Mouse (Mus musculus) CD4-positive, CD25-positive, alpha-beta regulatory T cell (primary cell): ENCODE data around the gene Pex10. TPM values are rescaled to one million over a fixed set of nuclear protein-coding genes. Genes with fewer than 3 reads are reported as not detected.

Experiments used
- polyA plus RNA-seq: library from polyadenylated mRNA; unstranded; fragments of 100-300 nt; shearing (Covaris generic); gene quantifications from one replicate; pipeline ENCODE4 v1.2.1, GENCODE M21; 2017

Gene Pex10
- polyA plus RNA-seq: 12.8 TPM

DNA sequence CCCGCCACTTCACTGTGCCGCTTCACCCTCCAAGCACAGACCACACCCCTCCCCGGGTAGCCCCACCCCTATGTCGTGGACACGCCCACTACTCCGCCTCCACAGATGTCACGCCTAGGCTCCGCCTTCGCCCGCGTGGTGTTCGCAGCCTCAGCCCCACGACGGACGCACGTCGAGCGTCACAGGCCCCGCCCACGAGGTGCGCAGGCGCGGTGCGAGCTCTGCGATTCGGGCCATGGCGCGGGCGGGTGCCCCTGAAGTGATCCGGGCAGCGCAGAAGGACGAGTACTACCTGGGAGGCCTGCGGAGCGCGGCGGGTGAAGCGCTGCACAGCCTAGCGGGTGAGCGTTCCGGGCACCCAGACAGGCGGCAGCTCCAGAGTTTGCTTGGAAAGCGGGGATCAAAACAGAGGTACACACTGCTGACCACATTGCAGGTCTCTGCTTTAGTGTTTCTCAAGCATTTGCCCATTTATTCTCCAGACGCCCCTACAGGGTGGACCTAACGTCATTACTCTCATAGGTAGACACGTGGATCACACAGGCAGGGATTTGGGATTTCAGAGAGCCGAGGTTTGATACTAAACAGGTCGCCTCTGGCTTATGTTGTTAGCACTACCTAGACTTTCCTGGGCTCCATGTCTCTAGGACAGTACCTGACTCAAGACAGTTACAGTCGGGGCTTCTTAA, at the start of gene Pex10:
TSS of gene Pex10 (plus strand) at position 183 of the 689 bp plus-strand sequence.

DNA sequence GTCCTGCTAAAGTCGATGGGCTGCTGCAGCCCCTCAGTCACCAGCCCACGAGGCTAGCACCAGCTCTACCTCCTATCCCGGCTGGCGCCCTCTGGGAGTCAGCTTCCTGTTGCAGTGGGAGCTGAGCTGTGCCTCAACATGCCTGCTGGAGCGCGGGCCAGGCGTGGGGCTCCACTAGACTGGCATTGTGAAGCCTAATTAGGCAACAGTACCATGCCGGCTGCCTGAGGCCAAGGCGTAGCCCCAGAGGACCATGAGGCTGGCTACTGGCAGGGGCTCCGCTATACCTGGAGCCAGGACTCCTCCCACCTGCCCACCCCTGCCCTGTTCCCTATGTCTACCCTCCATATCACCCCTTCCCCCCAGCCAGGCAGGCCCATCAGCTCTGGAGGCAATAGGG, 10.1 kb upstream of the Pex10 start, which contains the start of gene Plch2:
TSS of gene Plch2 (minus strand) at position 61 of the 400 bp plus-strand sequence.

GRCm38 (mm10) chr4:155086108-155087024, 19.6 kb downstream of the Pex10 start, which contains the start of the genes Rer1 and Morn1:
Rer1 (minus strand) TSS chr4:155086382.
Morn1 (plus strand) TSS chr4:155086577.

Other genes starting within 250 kb of the Pex10 start
- gene Ttc34, start 229.6 kb upstream of the Pex10 start, polyA plus RNA-seq: not detected
- gene Mmel1, start 197.4 kb upstream of the Pex10 start, polyA plus RNA-seq: not detected
- 4.2 TPM for gene Fam213b, start 167.9 kb upstream of the Pex10 start, polyA plus RNA-seq
- 10.3 TPM for gene Tnfrsf14, start 138.5 kb upstream of the Pex10 start, polyA plus RNA-seq
- gene Hes5, start 106.1 kb upstream of the Pex10 start, polyA plus RNA-seq: 1.1 TPM
- 68.0 TPM for gene Pank4, start 102.9 kb upstream of the Pex10 start, polyA plus RNA-seq
- gene Plch2, start 10.2 kb upstream of the Pex10 start, polyA plus RNA-seq: 0.35 TPM
- 176 TPM for gene Rer1, start 19.4 kb downstream of the Pex10 start, polyA plus RNA-seq
- 1.4 TPM for gene Morn1, start 19.6 kb downstream of the Pex10 start, polyA plus RNA-seq
- gene Ski, start 155.6 kb downstream of the Pex10 start, polyA plus RNA-seq: 171 TPM
- gene Faap20, start 182.8 kb downstream of the Pex10 start, polyA plus RNA-seq: 121 TPM